Mouse (Mus musculus) midbrain, embryonic 11.5 days (tissue): Measurements from ENCODE around the gene Otp. TPM values are rescaled to one million over a fixed set of nuclear protein-coding genes. Genes with fewer than 3 reads are reported as not detected.
A peak's percentile ranks its signal among the peaks of the same experiment; 100 is the strongest.

ENCODE experiments used
- ATAC-seq: fragments of 200-750 bp; cut with Nextera tagmentation; 2 replicates; pipeline ENCODE4 v1.8.0; 2017; ENCODE audit warnings: moderate TSS enrichment, moderate library complexity; ENCODE audit not compliant: low FRiP score
- DNase-seq: peaks from one replicate; pipeline ENCODE4 v3.0.0; 2015; ENCODE audit warnings: low spot score; ENCODE audit errors: missing footprints
- H3K27ac ChIP-seq: fragments of 300-500 bp; sonication (generic); 2 replicates; pipeline ENCODE4 v1.5.1; 2014; ENCODE audit warnings: low read depth, low read length
- H3K27me3 ChIP-seq: fragments of 300-500 bp; sonication (generic); 2 replicates; pipeline ENCODE4 v1.6.1; 2014; ENCODE audit warnings: mild to moderate bottlenecking, low read length, moderate library complexity, mixed read lengths; ENCODE audit not compliant: control insufficient read depth, insufficient read depth
- H3K36me3 ChIP-seq: fragments of 300-500 bp; sonication (generic); 2 replicates; pipeline ENCODE4 v1.6.1; 2014; ENCODE audit warnings: mild to moderate bottlenecking, low read length, moderate library complexity, mixed read lengths; ENCODE audit not compliant: control insufficient read depth, insufficient read depth
- H3K4me1 ChIP-seq: fragments of 300-500 bp; sonication (generic); 2 replicates; pipeline ENCODE4 v1.6.1; 2014; ENCODE audit warnings: low read length; ENCODE audit not compliant: control insufficient read depth, insufficient read depth
- H3K4me2 ChIP-seq: fragments of 300-500 bp; sonication (generic); 2 replicates; pipeline ENCODE4 v1.6.1; 2014; ENCODE audit warnings: mild to moderate bottlenecking, moderate library complexity
- H3K4me3 ChIP-seq: fragments of 300-500 bp; sonication (generic); 2 replicates; pipeline ENCODE4 v1.5.1; 2014; ENCODE audit warnings: low read depth, low read length
- H3K9ac ChIP-seq: fragments of 300-500 bp; sonication (generic); 2 replicates; pipeline ENCODE4 v1.6.1; 2014; ENCODE audit warnings: low read length
- H3K9me3 ChIP-seq: fragments of 300-500 bp; sonication (generic); 2 replicates; pipeline ENCODE4 v1.6.1; 2016; ENCODE audit warnings: low read length; ENCODE audit not compliant: control insufficient read depth
- WGBS: fragments of 180-500 bp; shearing (Covaris S2); extraction: QIAGEN DNeasy Blood & Tissue Kit; methylation state at CpG from one replicate; pipeline ENCODE4 v1.1.7; 2014; 5-methylcytosine and 5-hydroxymethylcytosine counted together
- polyA plus RNA-seq: library from polyadenylated mRNA; unstranded; fragments of >200 nt; fragmentation: Nextera tagmentation; extraction: Ambion mirVana; gene quantifications from 2 replicates; pipeline ENCODE4 v1.2.1, GENCODE M21; 2014

Otp gene
- polyA plus RNA-seq, 1 experiment from 2014 or later = 2.0 TPM

DNA sequence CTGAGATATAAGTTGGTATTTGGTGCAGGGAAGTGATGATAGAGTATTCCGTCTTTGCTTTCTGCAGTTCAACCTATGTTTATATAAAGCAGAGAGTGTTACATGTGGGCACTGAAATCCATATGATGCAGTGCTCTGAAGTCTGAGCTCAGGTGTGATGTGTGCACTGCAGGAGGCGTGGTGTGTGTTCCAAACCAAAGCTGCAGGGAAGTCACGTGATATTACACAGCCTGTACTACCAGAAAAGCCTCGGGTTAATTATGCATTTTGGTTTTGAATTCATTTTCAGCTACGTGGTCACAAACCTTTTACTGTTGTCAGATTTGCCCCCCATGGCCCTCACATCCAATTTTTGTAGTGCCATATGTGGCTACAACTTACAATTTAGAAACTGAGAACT, 40.3 kb downstream of the Otp start:
- H3K9ac ChIP-seq = no peak overlapping the region
- DNase-seq (no peak), ATAC-seq (no peak)
- H3K4me1 ChIP-seq = no peaks in the 10 kb centered on the region
- WGBS = 80% methylated on average over 5 of the region's 5 CpGs
- no peak overlapping the region for H3K27ac ChIP-seq
- H3K4me3 ChIP-seq = no peak overlapping the region
- no peaks in the 10 kb centered on the region for H3K36me3 ChIP-seq
- no peak overlapping the region for H3K4me2 ChIP-seq
- no peaks in the 10 kb centered on the region for H3K27me3 ChIP-seq
- H3K9me3 ChIP-seq = no peaks in the 10 kb centered on the region

DNA sequence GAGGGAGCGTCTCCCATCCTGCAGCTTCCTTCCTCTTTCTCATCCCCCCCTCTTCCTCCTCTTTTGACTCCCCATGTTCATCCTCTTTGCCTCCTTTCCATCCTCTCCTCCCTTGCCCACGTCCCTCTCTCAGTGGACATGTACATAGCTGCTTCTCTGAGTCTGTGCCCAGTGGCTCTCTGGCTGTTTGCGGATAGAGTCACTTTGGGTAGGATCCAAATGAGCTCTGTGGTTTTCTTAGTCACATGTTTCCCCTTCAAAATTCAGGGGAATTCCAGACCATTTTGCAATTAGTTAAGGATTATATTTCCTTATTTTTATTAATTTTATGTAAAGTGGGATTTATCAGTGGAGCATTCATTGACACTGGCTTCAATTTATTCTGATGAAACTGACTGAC, 52.7 kb downstream of the Otp start:
- H3K27ac ChIP-seq = no peak overlapping the region
- H3K36me3 ChIP-seq = no peaks in the 10 kb centered on the region
- no peak overlapping the region for H3K4me2 ChIP-seq
- no peak overlapping the region for H3K4me3 ChIP-seq
- no peaks in the 10 kb centered on the region for H3K9me3 ChIP-seq
- 83% methylated on average over 3 of the region's 3 CpGs for WGBS
- H3K4me1 ChIP-seq = no peaks in the 10 kb centered on the region
- no peaks in the 10 kb centered on the region for H3K27me3 ChIP-seq
- DNase-seq (peak; percentile 21), ATAC-seq (no peak)
- H3K9ac ChIP-seq = no peak overlapping the region

Other genes starting within 250 kb of the Otp start
- gene Tbca, start 86.7 kb upstream of the Otp start, polyA plus RNA-seq = 234 and 249 TPM in 2 replicates
- 23.7 and 24.6 TPM in 2 replicates for gene Wdr41, start 100.7 kb downstream of the Otp start, polyA plus RNA-seq